Mouse (Mus musculus) adrenal gland, postnatal 25 days (tissue): ENCODE measurements around the gene Hsp90ab1. TPM values are rescaled to one million over a fixed set of nuclear protein-coding genes. Genes with fewer than 3 reads are reported as not detected.

Experiments used
- DNase-seq: peaks from one replicate; pipeline ENCODE4 v3.0.0; 2021; ENCODE audit warnings: mixed read lengths
- long read RNA-seq: library from polyadenylated mRNA; stranded (forward); transcript quantifications from one replicate; pipeline ENCODE4 v2.0.0, GENCODE M21; 2021
- total RNA-seq: library from RNA; stranded (reverse); gene quantifications from 2 replicates; pipeline ENCODE4 v1.2.3, GENCODE M21; 2021

Hsp90ab1 gene
- total RNA-seq: 1,940 and 2,378 TPM in 2 replicates
- long read RNA-seq, transcript Hsp90ab1-201 (11 exons, 2,520 nt): major isoform, 1,487 of 2,835 reads
- long read RNA-seq, partial matches to known transcripts: 1,323 of 2,835 reads
- long read RNA-seq, other reads (novel, unspliced or antisense): 25 of 2,835 reads

DNA sequence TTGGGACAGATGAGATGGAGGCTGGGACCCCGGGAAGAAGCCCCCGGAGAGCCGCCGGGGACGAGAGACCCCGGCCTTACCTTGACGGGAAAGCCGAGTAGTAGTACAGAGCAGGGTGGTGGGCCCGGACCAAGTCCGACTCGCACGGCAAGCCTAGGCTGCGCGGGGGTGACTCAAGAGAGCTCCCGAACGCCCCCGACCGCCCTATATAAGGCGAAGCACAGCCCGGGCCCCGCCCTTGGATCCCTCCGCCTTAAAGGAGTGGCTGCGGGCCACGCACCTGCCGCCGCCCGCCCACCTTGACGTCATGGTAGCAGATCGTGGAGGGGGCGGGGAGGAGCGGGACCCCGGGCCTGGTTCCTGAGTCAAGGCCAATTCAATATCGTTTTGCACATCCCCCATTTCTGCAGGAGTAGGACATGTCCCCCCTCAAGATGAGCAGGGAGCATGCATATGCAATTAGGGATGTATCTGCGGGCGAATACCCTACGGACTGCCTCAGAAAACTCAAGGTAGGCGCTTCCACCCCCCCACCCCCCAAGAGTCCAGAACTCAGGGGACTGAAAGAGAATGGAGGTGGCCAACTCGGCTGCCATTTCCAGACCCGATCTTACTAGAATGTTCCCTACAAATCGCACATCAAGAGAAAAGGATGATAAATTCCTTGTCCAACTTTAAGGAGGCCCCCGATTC lies at the start of gene Hsp90ab1:
Gene Hsp90ab1 (minus strand): TSS at position 185 of the 693 bp plus-strand sequence.
- peak; percentile 99 for DNase-seq

DNA sequence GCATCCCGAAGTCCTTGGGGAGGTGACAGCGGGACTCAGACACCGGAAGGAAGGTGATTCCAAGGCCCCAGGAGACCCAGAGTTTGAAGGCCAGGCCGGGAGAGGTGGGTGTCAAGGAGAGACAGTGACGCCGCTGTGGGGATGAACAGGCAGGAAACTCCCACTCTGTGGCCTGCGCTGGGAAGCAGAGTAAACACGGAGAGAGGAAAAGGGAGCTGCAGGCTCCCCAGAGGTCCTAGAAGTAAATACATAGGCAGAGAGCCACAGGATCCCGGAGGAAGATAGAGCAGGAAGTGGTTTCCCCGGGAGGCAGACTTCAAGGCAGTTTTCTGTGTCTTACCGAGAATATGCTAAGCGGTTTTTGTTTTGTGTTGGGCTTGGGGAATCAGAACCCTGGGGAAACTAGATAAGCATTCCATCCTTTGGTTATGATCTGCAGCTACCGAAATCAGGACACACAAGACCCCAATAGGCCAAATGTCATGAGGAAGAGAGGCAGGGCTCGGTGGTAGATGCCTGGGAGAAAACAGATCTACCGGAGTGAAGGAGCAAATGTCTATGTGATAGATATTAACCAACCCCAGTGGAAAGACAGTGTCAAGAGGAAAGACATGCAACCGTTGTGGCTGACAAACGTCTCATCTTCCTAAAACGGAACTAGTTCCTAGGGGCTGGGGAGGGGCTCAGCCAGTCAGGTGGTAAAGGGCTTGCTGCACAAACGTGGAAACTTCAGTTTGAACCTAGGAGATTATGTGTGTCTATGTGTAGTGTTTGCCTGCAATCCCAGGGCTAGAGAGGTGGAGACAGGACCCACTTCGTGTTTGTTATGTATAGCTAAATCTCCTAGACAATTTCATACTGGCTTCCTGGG lies 46.5 kb upstream of the Hsp90ab1 start:
- DNase-seq: peak; percentile 35

DNA sequence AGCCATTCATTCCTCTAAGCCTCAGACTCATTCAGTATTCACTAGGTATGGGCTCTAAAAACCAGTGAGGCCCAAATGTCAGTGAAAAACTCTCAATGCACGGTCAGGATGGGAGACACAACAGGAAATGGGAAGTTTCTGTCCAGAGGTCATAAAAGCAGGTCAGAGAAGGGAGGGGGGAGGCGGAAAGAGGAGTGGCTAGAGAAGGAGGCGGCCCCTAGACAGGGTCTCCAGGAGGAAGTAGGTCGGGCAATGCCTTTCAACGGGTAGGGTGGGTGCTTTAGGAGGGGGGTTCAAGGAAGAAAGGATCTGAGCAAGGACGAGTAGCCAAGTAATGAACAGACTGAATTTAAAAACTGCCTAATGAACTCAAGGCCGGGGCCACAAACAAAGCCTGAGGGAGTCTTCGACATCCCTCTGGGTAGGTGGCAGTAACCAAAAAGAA lies 45.9 kb upstream of the Hsp90ab1 start:
- no peak for DNase-seq

DNA sequence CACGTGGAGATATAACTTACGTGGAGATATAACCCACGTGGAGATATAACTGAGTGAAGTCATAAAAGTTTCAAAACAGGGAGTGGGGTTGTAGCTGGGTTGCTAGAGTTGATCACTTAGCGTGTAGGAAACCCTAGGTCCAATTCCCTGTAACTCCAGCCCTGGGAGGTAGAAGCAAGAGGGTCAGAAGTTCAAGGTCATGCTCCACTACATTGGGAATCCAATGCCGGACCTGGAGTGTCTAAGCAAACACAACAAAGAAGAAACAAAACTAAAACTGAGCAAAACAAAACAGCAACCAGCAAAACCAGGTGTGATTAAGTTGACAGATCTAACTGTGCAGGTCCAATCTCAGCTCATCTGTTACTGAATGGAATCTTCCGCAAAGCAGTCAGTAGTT lies 44.6 kb upstream of the Hsp90ab1 start:
- no peak for DNase-seq

DNA sequence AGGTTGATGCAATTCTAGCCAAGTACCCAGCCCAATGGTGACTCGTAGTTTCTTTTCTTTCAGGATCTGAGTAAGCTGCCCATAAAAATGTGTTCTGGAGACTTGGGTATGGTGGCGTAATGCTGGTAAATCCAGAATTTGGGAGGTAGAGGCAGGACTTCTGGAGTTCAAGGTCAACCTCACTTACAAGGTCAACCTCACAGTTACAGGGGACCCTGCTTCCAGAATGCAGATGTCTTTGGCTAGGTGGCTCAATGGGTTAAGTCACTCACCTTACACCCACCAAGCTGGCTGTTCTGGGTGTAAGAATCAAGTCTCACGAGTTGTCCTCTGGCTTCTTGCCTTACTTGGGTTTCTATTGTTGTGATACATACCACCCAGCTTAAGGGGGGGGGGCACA lies 43.6 kb upstream of the Hsp90ab1 start:
- DNase-seq: no peak

DNA sequence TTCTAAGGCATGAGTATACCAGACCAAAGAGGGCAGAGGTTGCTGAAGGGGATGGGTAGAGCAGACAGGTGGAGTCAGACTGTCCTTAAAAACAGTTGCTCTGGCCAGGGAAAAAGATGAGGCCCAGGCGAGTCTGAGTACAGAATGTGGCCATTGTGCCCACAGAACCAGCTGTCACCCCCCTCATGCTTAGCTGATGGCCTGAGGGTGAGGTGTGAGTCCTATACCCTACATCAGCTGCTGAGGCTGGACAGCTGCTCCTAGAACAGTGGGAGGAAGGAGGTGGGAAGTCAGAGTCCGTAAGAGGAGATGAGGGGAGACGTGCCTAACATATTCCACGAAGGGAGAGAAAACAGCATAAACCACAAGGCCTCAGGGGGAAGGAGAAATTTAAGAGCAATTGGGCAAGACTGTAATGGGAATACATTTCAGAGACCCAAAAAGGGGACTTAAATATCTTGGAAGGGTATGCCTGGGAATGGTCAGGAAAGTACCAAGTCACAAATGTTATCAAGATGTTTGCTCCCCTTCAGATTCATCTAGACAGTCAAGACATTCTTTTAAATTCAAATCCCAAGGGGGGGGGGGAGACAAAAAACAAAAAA lies 43.1 kb upstream of the Hsp90ab1 start:
- no peak for DNase-seq

DNA sequence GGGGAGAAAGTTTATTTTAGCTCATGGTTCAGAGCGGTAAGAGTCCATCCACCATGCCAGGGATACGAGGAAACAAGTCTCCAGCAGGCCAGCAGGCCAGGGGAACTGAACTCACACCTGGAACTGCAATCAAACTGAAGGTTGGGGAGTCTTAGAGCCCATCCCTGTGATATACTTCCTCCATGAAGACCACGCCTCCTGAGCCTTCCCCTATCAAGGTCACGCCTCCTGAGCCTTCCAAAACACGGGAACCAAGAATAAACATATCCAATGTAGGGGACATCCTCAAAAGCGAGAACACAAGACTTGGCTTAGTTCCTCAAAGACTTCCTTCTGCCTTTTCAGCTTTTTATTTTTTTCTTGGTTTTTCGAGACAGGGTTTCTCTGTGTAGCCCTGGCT lies 39.9 kb upstream of the Hsp90ab1 start:
- no peak for DNase-seq

DNA sequence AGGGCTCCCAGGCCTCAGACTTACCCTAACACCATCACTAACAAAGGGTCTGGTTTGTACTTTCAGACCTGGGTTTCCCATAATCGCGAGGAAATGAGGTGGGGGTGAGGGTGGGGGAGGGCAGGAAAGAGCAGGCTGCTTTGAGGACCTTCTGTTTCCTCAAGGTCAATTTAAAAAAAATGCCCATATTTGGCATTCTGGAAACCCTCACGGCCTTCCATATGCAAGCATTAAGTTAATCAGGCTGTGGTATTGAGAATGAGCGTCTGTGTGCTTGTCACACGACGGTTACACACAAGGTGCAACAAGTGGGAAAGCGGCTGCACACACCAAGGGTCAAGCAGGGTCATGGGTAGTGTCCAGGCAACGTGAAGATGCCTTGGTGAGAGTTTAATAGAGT lies 38.9 kb upstream of the Hsp90ab1 start:
- DNase-seq: no peak

DNA sequence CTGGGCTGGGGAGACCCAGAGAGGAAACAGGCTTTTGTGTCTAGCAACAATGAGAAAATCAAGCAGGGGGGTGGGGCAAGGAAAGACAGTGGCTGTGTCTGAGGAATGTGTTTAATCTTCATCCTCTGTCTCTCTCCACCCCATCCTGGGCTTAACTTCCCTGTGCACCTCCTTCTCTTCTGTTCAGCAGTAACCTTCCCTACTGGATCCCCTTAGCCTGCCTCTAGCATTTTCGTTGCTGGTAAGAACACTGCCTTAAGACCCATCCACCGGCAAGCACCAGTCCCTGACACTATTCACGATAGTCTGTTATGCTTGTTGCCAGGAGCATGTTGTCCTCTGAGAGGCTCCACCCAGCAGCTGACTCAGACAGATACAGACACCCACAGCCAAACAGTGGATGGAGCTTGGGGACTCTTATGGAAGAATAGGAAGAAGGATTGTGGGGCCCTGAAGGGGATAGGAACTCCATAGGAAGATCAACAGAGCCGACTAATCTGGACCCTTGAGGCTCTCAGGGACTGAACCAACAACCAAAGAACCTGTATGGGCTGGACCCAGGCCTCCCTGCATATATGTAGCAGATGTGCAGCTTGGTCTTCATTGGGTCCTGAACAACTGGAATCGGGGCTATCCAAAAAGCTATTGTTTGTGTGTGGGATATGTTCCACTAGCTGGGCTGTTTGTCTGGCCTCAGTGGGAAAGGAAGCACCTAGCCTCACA lies 37.2 kb upstream of the Hsp90ab1 start:
- no peak for DNase-seq

DNA sequence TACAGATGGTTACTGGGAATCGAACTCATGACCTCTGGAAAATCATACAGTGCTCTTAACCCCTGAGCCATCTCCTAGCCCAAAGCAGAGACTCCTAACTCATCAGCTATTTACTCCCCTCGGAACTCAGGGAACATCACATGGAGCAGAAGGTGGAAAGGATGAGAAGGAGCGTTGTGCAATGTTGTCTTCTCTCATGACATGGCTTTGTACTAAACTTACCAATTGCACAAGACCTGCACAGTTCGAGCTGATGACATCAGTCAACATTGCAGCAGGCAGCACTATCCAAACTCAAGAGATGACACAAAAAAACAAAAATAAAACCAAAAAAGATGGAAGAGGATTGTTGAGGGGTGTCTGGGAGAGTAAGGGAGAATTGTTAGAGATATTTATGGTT lies 35.3 kb upstream of the Hsp90ab1 start:
- DNase-seq: no peak

DNA sequence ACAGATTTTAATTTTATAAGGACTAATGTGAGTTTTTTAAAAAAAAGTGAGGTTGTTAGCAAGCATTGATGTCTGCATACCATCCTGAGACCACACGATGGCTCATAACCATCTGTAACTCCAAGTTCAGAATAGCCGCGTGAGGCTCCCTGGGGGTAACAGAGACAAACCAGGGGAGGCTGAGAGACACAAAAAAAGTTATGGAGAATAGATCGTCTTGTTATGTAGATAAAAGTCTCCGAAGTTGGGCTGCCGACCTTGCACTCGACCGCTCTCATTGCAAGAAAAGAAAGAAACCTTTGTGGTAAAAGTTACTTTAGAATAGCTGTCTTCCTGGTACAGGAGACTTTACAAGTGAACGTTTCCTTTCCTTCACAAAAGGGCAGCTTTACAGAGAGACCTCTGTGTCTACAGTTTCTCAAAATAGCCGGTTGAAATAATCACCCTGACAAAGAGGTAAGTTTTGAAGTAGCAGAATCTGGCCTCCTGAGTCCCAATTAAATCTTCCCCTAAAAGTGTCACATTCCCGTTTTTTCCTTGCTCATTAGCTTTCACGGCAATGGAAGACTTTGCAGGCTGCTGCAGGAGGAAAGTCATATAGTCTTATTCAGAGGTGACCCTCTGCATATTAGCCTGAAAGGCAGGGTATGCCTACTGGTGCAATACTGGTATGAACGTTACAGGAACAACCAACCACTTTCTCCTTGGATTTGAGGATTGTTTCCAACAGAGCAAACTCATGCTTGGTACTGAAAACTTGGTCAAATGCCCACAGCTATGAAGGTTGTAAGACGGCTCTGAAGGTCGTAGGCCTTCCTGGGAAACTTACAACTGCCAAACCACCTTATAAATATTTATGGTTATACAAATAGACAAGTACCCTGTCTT lies 34.2 kb upstream of the Hsp90ab1 start:
- no peak for DNase-seq

DNA sequence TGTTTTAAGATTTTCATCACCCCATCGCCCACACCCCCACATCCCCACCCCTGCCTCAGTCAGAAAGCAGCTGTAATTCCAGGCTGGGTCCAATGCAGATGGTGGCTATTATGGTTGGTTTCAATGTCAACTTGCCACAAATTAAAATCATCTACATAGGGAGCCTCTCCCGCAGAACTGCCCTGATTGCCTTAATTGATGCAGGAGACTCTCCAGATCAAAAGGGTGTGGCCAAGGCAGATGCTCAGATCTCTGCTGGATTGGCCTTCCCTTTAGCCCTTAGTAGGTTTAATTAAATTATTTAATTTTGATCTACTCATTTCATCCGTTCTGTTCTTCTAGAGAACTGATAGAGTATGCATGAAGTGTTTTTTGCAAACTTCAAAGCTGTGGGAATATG lies 29.9 kb upstream of the Hsp90ab1 start:
- no peak for DNase-seq

DNA sequence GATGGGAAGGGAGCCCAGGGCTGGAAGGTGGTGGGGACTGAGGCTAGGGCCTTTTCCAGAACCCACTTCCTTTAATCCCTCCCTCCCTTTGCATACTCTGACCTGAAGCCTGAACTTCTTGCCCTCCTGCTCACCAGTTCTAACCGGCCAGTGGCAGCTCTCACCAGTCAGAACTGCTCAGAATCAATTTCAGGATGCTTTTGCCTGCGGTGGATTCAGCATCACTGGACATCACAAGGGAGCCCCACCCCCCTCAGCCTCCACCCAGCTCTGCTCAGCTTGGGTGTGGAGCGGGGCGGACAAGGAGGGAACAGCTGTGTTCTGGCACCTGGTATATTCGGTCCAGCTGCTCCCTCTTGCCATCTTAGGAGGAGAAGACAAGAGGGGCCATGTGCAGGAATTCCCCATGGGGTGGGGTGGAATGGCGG lies 28.8 kb upstream of the Hsp90ab1 start, which contains the start of gene Mymx:
Gene Mymx (minus strand): TSS at position 226 of the 428 bp plus-strand sequence.
- DNase-seq: no peak

DNA sequence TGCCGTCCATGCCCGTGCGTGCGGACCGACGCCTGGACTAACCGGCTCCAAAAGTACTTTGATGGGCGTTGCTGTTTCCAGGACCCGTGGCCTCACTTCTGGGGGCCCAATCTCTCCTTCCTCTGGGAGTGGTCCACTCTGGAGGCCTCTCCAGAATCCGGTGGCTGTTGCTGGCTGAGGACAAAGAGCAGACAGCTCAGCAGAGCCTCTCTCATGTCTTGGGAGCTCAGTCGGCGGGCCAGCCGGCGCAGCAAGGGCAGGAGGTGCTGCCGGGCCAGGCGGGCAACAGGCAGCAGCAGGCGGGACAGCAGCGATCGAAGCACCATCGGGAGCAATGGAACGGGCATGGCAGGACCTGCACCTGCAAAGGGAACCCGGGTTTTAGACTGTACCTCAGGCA lies 28.3 kb upstream of the Hsp90ab1 start:
- no peak for DNase-seq

DNA sequence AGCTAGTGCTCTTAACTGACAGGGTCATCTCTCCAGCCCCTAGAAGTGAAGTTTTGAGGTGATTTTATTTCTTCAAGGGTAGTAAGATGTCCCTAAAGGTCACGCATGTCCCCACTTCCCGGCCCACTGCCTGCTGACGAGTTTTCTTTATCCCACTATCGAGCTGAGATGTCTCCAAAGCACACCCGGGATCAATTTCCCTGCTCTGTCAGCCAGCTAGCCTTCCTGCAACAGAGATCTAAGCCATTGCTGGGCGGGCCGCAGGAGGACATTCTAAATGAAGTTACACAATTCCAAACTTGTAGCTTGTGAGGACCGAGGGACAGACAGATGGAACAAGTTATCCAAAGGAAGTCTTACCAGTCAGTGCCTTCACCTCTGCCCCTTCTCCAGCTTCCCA lies 27.2 kb upstream of the Hsp90ab1 start:
- DNase-seq: no peak

DNA sequence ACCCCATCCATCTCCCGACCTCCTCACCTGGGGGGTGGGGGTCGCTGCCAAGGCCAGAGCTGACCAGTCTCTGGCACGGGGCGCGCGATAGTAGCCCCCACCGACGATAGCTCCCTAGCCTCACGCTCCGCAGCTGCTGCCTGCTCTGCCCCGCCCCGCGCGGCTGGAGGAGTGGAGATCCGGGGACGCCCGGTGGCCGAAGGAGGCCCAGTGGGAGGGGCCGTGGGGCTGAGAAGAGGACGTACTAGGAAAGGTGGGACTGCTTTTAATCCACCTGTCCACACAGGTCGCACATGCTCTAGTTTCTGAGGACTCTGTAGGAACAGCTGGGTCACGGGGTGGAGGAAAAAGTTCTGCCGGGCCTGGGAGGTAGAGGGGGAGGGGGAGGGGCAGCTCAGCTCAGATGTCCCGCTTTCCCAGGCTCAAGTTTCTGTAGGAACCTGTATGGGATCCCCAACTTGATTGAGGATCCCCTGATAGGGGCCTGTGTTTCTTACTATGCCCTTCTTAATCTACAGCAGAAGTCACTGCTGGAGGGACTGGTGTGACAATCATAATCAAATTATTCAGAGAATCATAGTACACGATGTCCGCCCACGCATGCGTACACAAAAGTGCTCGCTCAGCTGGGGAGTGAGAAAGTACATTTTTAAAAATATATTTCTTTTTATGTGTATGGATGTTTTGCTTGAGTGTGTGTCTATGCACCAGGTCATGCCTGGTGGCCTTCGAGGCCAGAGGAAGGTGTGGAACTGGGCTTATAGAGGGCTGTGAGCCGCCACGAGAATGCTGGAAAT lies 26.6 kb upstream of the Hsp90ab1 start, which contains the start of gene Slc29a1:
Gene Slc29a1 (minus strand): TSS at position 161 of the 797 bp plus-strand sequence.
- DNase-seq: peak; percentile 78

DNA sequence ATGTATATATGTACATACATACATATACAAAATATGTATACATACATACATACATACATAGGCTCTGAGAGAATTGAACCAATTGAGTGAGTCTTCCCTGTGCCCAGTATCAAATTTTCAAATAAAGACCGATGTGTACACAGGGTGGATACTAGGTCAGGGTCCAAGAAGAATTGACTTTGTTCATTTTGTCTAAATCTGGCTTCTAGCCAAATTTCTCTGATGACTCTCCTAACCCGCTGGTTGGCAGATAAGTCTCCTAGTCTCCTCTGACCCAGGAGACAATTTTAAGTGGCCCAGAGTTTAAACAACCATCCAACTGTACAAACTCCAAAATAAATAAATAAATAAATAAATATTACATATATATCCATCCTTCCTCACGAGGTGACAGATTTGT lies 25.8 kb upstream of the Hsp90ab1 start:
- DNase-seq: no peak

DNA sequence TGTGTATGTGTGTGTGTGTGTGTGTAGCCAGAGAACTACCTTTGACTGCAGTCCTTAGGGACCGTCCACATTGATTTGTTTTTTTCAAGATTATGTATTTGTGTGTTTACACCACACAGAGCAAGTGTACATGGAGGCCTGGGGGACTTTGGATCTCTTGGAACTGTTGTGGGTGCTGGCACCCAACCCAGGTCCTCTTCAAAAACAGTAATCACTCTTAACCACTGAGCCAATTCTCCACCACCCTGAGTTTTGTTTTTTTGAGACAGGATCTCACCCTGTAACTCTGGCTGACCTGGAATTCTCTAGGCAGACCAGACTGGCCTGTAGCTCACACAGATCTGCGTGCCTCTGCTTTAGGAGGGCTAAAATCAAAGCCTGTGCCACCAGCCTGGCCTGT lies 25.3 kb upstream of the Hsp90ab1 start:
- DNase-seq: no peak

DNA sequence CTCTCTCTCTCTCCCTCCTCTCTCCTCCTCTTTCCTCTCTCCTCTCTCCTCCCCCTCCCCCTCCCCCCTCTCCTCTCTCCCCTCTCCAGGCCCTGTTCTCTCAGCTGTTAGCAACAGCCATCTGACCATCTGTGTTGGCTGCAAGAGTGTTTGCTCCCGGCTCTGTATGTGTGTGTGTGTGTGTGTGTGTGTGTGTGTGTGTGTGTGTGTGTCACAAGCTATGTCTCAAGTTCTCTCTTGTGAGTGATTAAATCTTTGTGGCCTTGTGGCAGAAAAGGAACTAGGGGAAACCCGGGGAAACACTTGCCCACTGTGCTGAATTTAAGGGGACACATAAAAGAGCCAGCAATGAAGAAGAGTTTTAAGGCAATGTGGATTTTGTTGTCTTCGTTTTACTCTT lies 24.7 kb upstream of the Hsp90ab1 start:
- DNase-seq: peak; percentile 35
